Mouse (Mus musculus): ENCODE measurements around the gene Zc3hav1l. TPM values are rescaled to one million over a fixed set of nuclear protein-coding genes. Genes with fewer than 3 reads are reported as not detected.

Zc3hav1l gene
- polyA plus RNA-seq, 3 experiments from 2014 or later = 0.16 to 0.50 (median 0.47) TPM

GRCm38 (mm10) chr6:38263393-38264159 is 35.5 kb downstream of the Zc3hav1l start:
- no peak for ATAC-seq

- no peak for ATAC-seq
Measured at GRCm38 (mm10) chr6:38261877-38262276, 37.2 kb downstream of the Zc3hav1l start.

- no peak for ATAC-seq
Measured at GRCm38 (mm10) chr6:38257506-38257905, 41.6 kb downstream of the Zc3hav1l start.

- no peak for ATAC-seq
Measured at GRCm38 (mm10) chr6:38256793-38257192, 42.3 kb downstream of the Zc3hav1l start.

- ATAC-seq = no peak
Measured at GRCm38 (mm10) chr6:38255794-38256193, 43.3 kb downstream of the Zc3hav1l start.

GRCm38 (mm10) chr6:38253736-38254641 is 45.1 kb downstream of the Zc3hav1l start, which contains the start of gene D630045J12Rik:
Gene D630045J12Rik, minus strand, starts transcription at chr6:38254009.
- peak; percentile 56 for ATAC-seq

- no peak for ATAC-seq
Measured at GRCm38 (mm10) chr6:38252766-38253735, 46.0 kb downstream of the Zc3hav1l start.

GRCm38 (mm10) chr6:38252139-38252538 is 46.9 kb downstream of the Zc3hav1l start:
- no peak for ATAC-seq

GRCm38 (mm10) chr6:38251464-38251863 is 47.6 kb downstream of the Zc3hav1l start:
- ATAC-seq = no peak

GRCm38 (mm10) chr6:38247362-38247761 is 51.7 kb downstream of the Zc3hav1l start:
- ATAC-seq = no peak

- ATAC-seq = no peak
Measured at GRCm38 (mm10) chr6:38244806-38245205, 54.3 kb downstream of the Zc3hav1l start.

GRCm38 (mm10) chr6:38244167-38244566 is 54.9 kb downstream of the Zc3hav1l start:
- ATAC-seq = no peak

- no peak for ATAC-seq
Measured at GRCm38 (mm10) chr6:38242833-38243232, 56.2 kb downstream of the Zc3hav1l start.

GRCm38 (mm10) chr6:38242295-38242830 is 56.7 kb downstream of the Zc3hav1l start:
- ATAC-seq = no peak

- no peak for ATAC-seq
Measured at GRCm38 (mm10) chr6:38241508-38241907, 57.6 kb downstream of the Zc3hav1l start.

GRCm38 (mm10) chr6:38240618-38241017 is 58.4 kb downstream of the Zc3hav1l start:
- ATAC-seq = no peak

GRCm38 (mm10) chr6:38238382-38238781 is 60.7 kb downstream of the Zc3hav1l start:
- no peak for ATAC-seq

All from inflammation-experienced regulatory T-cells, adult 6 months (primary cell).